14 mouse cellular contexts compared by ENCODE assay signal in the genomic region with DNA sequence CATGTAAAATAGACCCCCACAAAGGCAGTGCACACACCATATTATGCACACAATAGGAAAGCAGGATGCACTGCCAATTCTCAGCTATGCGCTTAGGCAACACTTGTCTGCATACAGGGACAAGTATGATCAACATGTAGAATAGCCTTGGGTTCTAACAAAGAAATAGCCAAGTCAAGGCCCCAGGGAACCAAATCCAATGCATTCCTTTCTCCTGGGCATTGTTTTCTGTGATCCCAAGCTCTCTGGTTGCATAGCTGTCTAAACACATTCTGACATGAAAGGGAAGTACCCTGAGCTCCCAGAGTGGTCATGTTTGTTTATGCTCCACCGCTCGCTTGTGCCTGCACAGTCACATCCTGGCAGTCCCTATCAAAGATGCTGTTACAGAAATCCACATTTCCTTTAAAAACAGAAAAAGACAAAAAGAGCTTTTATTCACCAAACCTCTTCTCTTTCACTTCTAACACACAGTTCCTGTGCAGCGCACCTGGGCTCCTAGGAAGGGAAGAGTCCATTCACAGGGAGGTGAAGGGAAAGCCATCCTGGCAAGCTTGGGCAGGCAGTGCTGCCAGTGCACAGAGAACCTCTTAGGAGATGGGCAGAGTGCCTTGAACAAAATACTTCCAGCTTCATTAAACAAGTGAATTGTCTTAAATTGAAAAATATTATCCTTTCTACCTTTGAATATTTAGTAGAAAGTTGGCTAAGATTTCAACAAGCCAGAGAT.
DNase-seq lines count a peak whose midpoint lies in the region; ATAC-seq lines count a peak whose summit lies in the region.
"Had no signal": no experiment of that assay in that cellular context is flagged by ENCODE, and none has a peak within 500 bp of the region (broad histone marks: within the 10 kb centered on the region; RNA-seq: fewer than 3 reads in every experiment).

No protein-coding gene starts in this region.

- peaks cover 13% of the 10 kb centered on the region for H3K4me1 ChIP-seq in hindbrain, embryonic 10.5 days (replicated peaks)
- peaks cover 11% of the 10 kb centered on the region for H3K4me1 ChIP-seq in hindbrain, embryonic 13.5 days (replicated peaks)
- H3K4me1 ChIP-seq in midbrain, embryonic 12.5 days: peaks cover 13% of the 10 kb centered on the region
- H3K4me1 ChIP-seq: limb, embryonic 15.5 days; lung, embryonic 15.5 days had no signal

- ATAC-seq in hindbrain, embryonic 13.5 days (ENCODE audit: low FRiP score): no peak
- ATAC-seq in midbrain, embryonic 12.5 days (ENCODE audit: low FRiP score, low read depth): peak; percentile 38; the same call in 1 of the 2 replicates
- ATAC-seq: intestine, embryonic 16.5 days had no signal

- peak overlapping the region; percentile 57 for H3K27ac ChIP-seq in hindbrain, embryonic 10.5 days
- H3K27ac ChIP-seq in hindbrain, embryonic 13.5 days: no peak overlapping the region
- H3K27ac ChIP-seq in midbrain, embryonic 12.5 days (replicated peaks): no peak overlapping the region
- H3K27ac ChIP-seq: left cerebral cortex, adult 2 months; limb, embryonic 15.5 days; lung, embryonic 15.5 days; neural tube, embryonic 13.5 days had no signal

- H3K4me3 ChIP-seq in hindbrain, embryonic 10.5 days: no peak overlapping the region
- H3K4me3 ChIP-seq in hindbrain, embryonic 13.5 days: no peak overlapping the region
- H3K4me3 ChIP-seq in midbrain, embryonic 12.5 days: no peak overlapping the region
- H3K4me3 ChIP-seq: left cerebral cortex, adult 2 months; limb, embryonic 15.5 days; lung, embryonic 15.5 days; neural tube, embryonic 13.5 days had no signal

- no peaks in the 10 kb centered on the region for H3K9me3 ChIP-seq in hindbrain, embryonic 10.5 days
- H3K9me3 ChIP-seq in hindbrain, embryonic 13.5 days: no peaks in the 10 kb centered on the region
- no peaks in the 10 kb centered on the region for H3K9me3 ChIP-seq in midbrain, embryonic 12.5 days
- H3K9me3 ChIP-seq: limb, embryonic 15.5 days; lung, embryonic 15.5 days; neural tube, embryonic 13.5 days had no signal

- no peak overlapping the region for H3K9ac ChIP-seq in hindbrain, embryonic 13.5 days
- no peak overlapping the region for H3K9ac ChIP-seq in midbrain, embryonic 12.5 days (replicated peaks)
- H3K9ac ChIP-seq: limb, embryonic 15.5 days; lung, embryonic 15.5 days; neural tube, embryonic 13.5 days had no signal

- peak; percentile 20 for DNase-seq in hindbrain, embryonic 10.5 days (ENCODE audit: low spot score)
- DNase-seq in Muller cell, postnatal 12 days (ENCODE audit: inconsistent ontology term): peak; percentile 86
- peak; percentile 21 for DNase-seq in embryo, embryonic 11 days
- no peak for DNase-seq in adrenal gland, postnatal 10 days
- DNase-seq in right cerebral cortex, adult 18-20 months: no peak
- DNase-seq: adrenal gland, postnatal 25 days; kidney, postnatal 4 days had no signal

- WGBS in hindbrain, embryonic 10.5 days: 32% methylated on average over 4 of the region's 4 CpGs
- WGBS in hindbrain, embryonic 13.5 days: 30% methylated on average over 4 of the region's 4 CpGs
- WGBS in midbrain, embryonic 12.5 days: 30% methylated on average over 4 of the region's 4 CpGs

- H3K27me3 ChIP-seq in hindbrain, embryonic 10.5 days (ENCODE audit: insufficient read depth, poor library complexity, severe bottlenecking): no peaks in the 10 kb centered on the region
- H3K27me3 ChIP-seq in hindbrain, embryonic 13.5 days: no peaks in the 10 kb centered on the region
- 0 out of 2 replicates have a peak, but pooled peaks cover 4% of the 10 kb centered on the region for H3K27me3 ChIP-seq in midbrain, embryonic 12.5 days
- H3K27me3 ChIP-seq: limb, embryonic 15.5 days; lung, embryonic 15.5 days; neural tube, embryonic 13.5 days had no signal

- no peaks in the 10 kb centered on the region for H3K36me3 ChIP-seq in hindbrain, embryonic 10.5 days
- H3K36me3 ChIP-seq in hindbrain, embryonic 13.5 days: no peaks in the 10 kb centered on the region
- H3K36me3 ChIP-seq in midbrain, embryonic 12.5 days: no peaks in the 10 kb centered on the region
- H3K36me3 ChIP-seq: limb, embryonic 15.5 days; lung, embryonic 15.5 days; neural tube, embryonic 13.5 days had no signal

- no peak overlapping the region for H3K4me2 ChIP-seq in hindbrain, embryonic 13.5 days
- H3K4me2 ChIP-seq in midbrain, embryonic 12.5 days (replicated peaks): no peak overlapping the region
- H3K4me2 ChIP-seq: limb, embryonic 15.5 days; lung, embryonic 15.5 days; neural tube, embryonic 13.5 days had no signal

Comparison
In these comparisons a context has a peak if more than half of its experiments do, and no peak if none do; other contexts are left out.
1. DNase-seq: peak in hindbrain, embryonic 10.5 days (single experiment), Muller cell, postnatal 12 days (single experiment) and embryo, embryonic 11 days (single experiment); none in adrenal gland, postnatal 10 days (single experiment) and right cerebral cortex, adult 18-20 months (single experiment).